Mouse (Mus musculus): ENCODE measurements around the gene Gm49416.

- TF ChIP-seq CTCF (IDR thresholded peaks at IDR 0.05; ENCODE audit: insufficient read depth, low read depth, low read length) = no peak
- TF ChIP-seq POLR2A (IDR thresholded peaks at IDR 0.05; ENCODE audit: insufficient read depth, low read depth, low read length) = no peak
These were observed 7.7 kb upstream of the Gm49416 start for GRCm38 (mm10) chr19:8881034-8881392.
